Mouse (Mus musculus) CH12.LX (cell line): ENCODE data around the gene Zmynd15.

ENCODE experiments used
- CTCF ChIP-seq, 2 experiments: IDR thresholded peaks in 1 of 2; conservative IDR thresholded peaks in 1 of 2; 2 replicates each; pipeline ENCODE4 v1.5.1; 2011 to 2012; ENCODE audit warnings: low read depth in 2 of 2, low read length in 2 of 2, improper control_type of control experiment in 1 of 2, inconsistent platforms in 1 of 2, mild to moderate bottlenecking in 1 of 2, moderate library complexity in 1 of 2
- EP300 ChIP-seq: IDR thresholded peaks from 2 replicates; pipeline ENCODE4 v1.6.1; 2011; ENCODE audit warnings: low read length, improper control_type of control experiment
- ZC3H11A ChIP-seq: IDR thresholded peaks from 2 replicates; pipeline ENCODE4 v1.6.1; 2012; ENCODE audit warnings: low read depth, mild to moderate bottlenecking, inconsistent platforms, low read length, improper control_type of control experiment

- TF ChIP-seq EP300 (no peak), ZC3H11A (no peak), CTCF (conservative IDR thresholded peaks at IDR 0.05 in 1 of 2, IDR thresholded peaks at IDR 0.05 in 1 of 2; ENCODE audit: low read depth in 2 of 2, low read length in 2 of 2) (no peak)
These were observed 39.7 kb upstream of the Zmynd15 start for GRCm38 (mm10) chr11:70419486-70419885.
